Mouse (Mus musculus) B cell, adult 62 days (primary cell): ENCODE results near the gene Pira2. TPM values are rescaled to one million over a fixed set of nuclear protein-coding genes. Genes with fewer than 3 reads are reported as not detected.

Source experiments
- total RNA-seq: library from RNA; stranded (reverse); gene quantifications from 4 replicates; pipeline ENCODE4 v1.2.4, GENCODE M21; 2023

The Pira2 gene
- total RNA-seq, result 7.0 to 9.8 TPM (median 9.1 TPM) in 4 replicates

DNA sequence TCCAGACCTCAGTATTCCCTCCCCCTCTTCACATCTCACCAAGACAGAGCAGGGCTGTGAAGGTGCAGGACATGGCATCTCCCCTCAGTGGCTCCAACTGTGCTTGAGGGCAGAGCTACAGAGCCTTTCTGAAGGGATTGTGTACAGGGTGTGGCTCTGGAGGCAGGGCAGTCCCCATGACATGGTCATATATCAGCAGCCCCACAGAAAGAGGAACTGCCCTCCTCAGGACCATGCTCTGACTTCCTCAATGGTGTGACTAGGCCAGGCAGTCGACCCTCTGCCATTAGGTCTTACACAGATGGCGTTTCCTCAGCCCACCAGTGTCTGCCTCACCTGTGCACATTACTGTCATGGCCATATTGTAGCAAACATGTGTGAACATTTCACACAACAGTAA is at the start of gene Pira2:
TSS of gene Pira2 (minus strand) at position 101 of the 400 bp plus-strand sequence.

DNA sequence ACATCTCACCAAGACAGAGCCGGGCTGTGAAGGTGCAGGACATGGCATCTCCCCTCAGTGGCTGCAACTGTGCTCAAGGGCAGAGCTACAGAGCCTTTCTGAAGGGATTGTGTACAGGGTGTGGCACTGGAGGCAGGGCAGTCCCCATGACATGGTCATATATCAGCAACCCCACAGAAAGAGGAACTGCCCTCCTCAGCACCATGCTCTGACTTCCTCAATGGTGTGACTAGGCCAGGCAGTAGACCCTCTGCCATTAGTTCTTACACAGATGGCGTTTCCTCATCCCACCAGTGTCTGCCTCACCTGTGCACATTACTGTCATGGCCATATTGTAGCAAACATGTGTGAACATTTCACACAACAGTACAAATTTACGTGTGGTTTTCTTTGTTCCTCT is 19.3 kb downstream of the Pira2 start, which contains the start of gene Gm15448:
TSS of gene Gm15448 (minus strand) at position 89 of the 400 bp plus-strand sequence.

Other genes with a start within 250 kb of the Pira2 start
- not detected in 4 replicates for gene Oscar, start 228.9 kb downstream of the Pira2 start, total RNA-seq
- 289 to 309 TPM (median 297 TPM) in 4 replicates for gene Ndufa3, start 227.7 kb downstream of the Pira2 start, total RNA-seq
- gene Tfpt, start 215.1 kb downstream of the Pira2 start, total RNA-seq, result 15.3 to 24.5 TPM (median 22.4 TPM) in 4 replicates
- gene Prpf31, start 215.1 kb downstream of the Pira2 start, total RNA-seq, result 66.4 to 73.4 TPM (median 68.2 TPM) in 4 replicates
- gene Cnot3, start 199.8 kb downstream of the Pira2 start, total RNA-seq, result 110 to 131 TPM (median 116 TPM) in 4 replicates
- gene Leng1, start 179.2 kb downstream of the Pira2 start, total RNA-seq, result 9.0 to 9.6 TPM (median 9.2 TPM) in 4 replicates
- 5.6 to 7.9 TPM (median 7.5 TPM) in 4 replicates for gene Tmc4, start 167.5 kb downstream of the Pira2 start, total RNA-seq
- gene Tsen34, start 152.2 kb downstream of the Pira2 start, total RNA-seq, result 26.1 to 32.4 TPM (median 27.7 TPM) in 4 replicates
- gene Mboat7, start 151.5 kb downstream of the Pira2 start, total RNA-seq, result 52.2 to 75.5 TPM (median 60.4 TPM) in 4 replicates
- 2,060 to 2,163 TPM (median 2,115 TPM) in 4 replicates for gene Rps9, start 141.1 kb downstream of the Pira2 start, total RNA-seq
- gene Pirb, start 124.7 kb downstream of the Pira2 start, total RNA-seq, result 28.8 to 32.5 TPM (median 30.1 TPM) in 4 replicates
- 4.9 to 6.0 TPM (median 5.5 TPM) in 4 replicates for gene Gm15448, start 19.4 kb downstream of the Pira2 start, total RNA-seq
- gene Gm14548, start 53.1 kb upstream of the Pira2 start, total RNA-seq, result 3.1 to 5.6 TPM (median 4.3 TPM) in 4 replicates
- gene Lilra6, start 70.5 kb upstream of the Pira2 start, total RNA-seq, result 3.9 to 5.4 TPM (median 4.3 TPM) in 4 replicates
- 9.7 to 10.4 TPM (median 9.8 TPM) in 4 replicates for gene Lair1, start 218.2 kb upstream of the Pira2 start, total RNA-seq